In the genomic region with DNA sequence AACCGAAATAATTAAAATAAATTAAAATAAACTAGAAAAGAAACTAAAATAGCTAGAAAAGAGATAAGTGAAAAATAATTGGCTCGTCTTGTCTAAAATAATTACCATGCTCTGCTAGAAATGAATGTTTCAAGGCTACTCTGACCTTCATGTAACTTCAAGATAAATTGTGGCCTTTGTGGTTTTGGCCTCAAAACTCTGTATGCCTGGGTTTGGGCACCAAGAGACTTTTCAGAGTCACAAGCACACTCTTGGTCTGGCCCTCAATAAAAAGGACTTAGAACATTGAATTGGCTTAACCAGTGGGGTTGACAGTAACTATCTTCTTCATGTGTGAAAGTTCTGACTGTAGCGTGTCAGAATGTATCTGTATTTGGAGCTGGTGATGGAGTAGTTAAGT, we compare ENCODE assay signal across 27 mouse cellular contexts.
"Had no signal": no experiment of that assay in that cellular context is flagged by ENCODE, and none has a peak within 500 bp of the region (broad histone marks: within the 10 kb centered on the region; RNA-seq: fewer than 3 reads in every experiment).

No protein-coding gene starts in this region.

- H3K4me3 ChIP-seq: embryonic facial prominence, embryonic 10.5 days; embryonic facial prominence, embryonic 12.5 days; embryonic facial prominence, embryonic 13.5 days; embryonic facial prominence, embryonic 15.5 days; erythroblast, embryonic 14.5 days; forebrain, embryonic 10.5 days; forebrain, embryonic 12.5 days; forebrain, embryonic 13.5 days; forebrain, embryonic 15.5 days; gastrocnemius, adult 2 months; heart, adult 2 months had no signal

- H3K9me3 ChIP-seq: embryonic facial prominence, embryonic 10.5 days; embryonic facial prominence, embryonic 12.5 days; embryonic facial prominence, embryonic 13.5 days; embryonic facial prominence, embryonic 15.5 days; forebrain, embryonic 10.5 days; forebrain, embryonic 12.5 days; forebrain, embryonic 13.5 days; forebrain, embryonic 15.5 days had no signal

- H3K27ac ChIP-seq: embryonic facial prominence, embryonic 10.5 days; embryonic facial prominence, embryonic 12.5 days; embryonic facial prominence, embryonic 13.5 days; embryonic facial prominence, embryonic 15.5 days; forebrain, embryonic 10.5 days; forebrain, embryonic 12.5 days; forebrain, embryonic 13.5 days; forebrain, embryonic 15.5 days; gastrocnemius, adult 2 months; heart, adult 2 months had no signal

- H3K9ac ChIP-seq: embryonic facial prominence, embryonic 12.5 days; embryonic facial prominence, embryonic 13.5 days; embryonic facial prominence, embryonic 15.5 days; forebrain, embryonic 12.5 days; forebrain, embryonic 13.5 days; forebrain, embryonic 15.5 days; forebrain, postnatal 0 days had no signal

- H3K36me3 ChIP-seq: embryonic facial prominence, embryonic 10.5 days; embryonic facial prominence, embryonic 12.5 days; embryonic facial prominence, embryonic 13.5 days; embryonic facial prominence, embryonic 15.5 days; forebrain, embryonic 10.5 days; forebrain, embryonic 12.5 days; forebrain, embryonic 15.5 days had no signal

- H3K4me1 ChIP-seq: embryonic facial prominence, embryonic 10.5 days; embryonic facial prominence, embryonic 12.5 days; embryonic facial prominence, embryonic 13.5 days; embryonic facial prominence, embryonic 15.5 days; forebrain, embryonic 10.5 days; forebrain, embryonic 12.5 days; forebrain, embryonic 13.5 days; forebrain, embryonic 15.5 days had no signal

- H3K4me2 ChIP-seq: embryonic facial prominence, embryonic 12.5 days; embryonic facial prominence, embryonic 13.5 days; embryonic facial prominence, embryonic 15.5 days; forebrain, embryonic 12.5 days; forebrain, embryonic 13.5 days; forebrain, embryonic 15.5 days had no signal

- ATAC-seq: forebrain, embryonic 13.5 days; forebrain, embryonic 14.5 days; forebrain, embryonic 15.5 days; forebrain, embryonic 16.5 days; forebrain, postnatal 0 days had no signal

- DNase-seq: cerebellum, adult 8-10 months; cerebellum, adult 9-10 months; cerebellum, adult 9-11 months; cerebellum, postnatal 10 days; cerebellum, postnatal 14 days; cerebellum, postnatal 25 days; cerebellum, postnatal 36 days; embryo, embryonic 11 days; forebrain, postnatal 0 days; gastrocnemius, adult 2 months; gastrocnemius, postnatal 10 days; gastrocnemius, postnatal 14 days; gastrocnemius, postnatal 25 days; gastrocnemius, postnatal 36 days; heart, adult 18-20 months; heart, adult 2 months had no signal

- H3K27me3 ChIP-seq: embryonic facial prominence, embryonic 15.5 days; forebrain, embryonic 15.5 days had no signal
